Mouse (Mus musculus) heart, embryonic 10.5 days (tissue): ENCODE data around the gene Mob2. TPM values are rescaled to one million over a fixed set of nuclear protein-coding genes. Genes with fewer than 3 reads are reported as not detected.

Experiments
- DNase-seq: peaks from one replicate; pipeline ENCODE4 v3.0.0-alpha.2; 2017; ENCODE audit warnings: low spot score
- H3K27ac ChIP-seq: fragments of 300-500 bp; sonication (generic); 2 replicates; pipeline ENCODE4 v1.5.1; 2016; ENCODE audit warnings: mild to moderate bottlenecking
- H3K27me3 ChIP-seq: fragments of 300-500 bp; sonication (generic); 2 replicates; pipeline ENCODE4 v1.6.1; 2016; ENCODE audit warnings: mild to moderate bottlenecking; ENCODE audit not compliant: poor library complexity, insufficient read depth, severe bottlenecking
- H3K36me3 ChIP-seq: fragments of 300-500 bp; sonication (generic); 2 replicates; pipeline ENCODE4 v1.6.1; 2016; ENCODE audit warnings: mild to moderate bottlenecking, moderate library complexity
- H3K4me1 ChIP-seq: fragments of 300-500 bp; sonication (generic); 2 replicates; pipeline ENCODE4 v1.6.1; 2016; ENCODE audit warnings: mild to moderate bottlenecking
- H3K4me3 ChIP-seq: fragments of 300-500 bp; sonication (generic); 2 replicates; pipeline ENCODE4 v1.5.1; 2016; ENCODE audit warnings: mild to moderate bottlenecking, moderate library complexity
- H3K9me3 ChIP-seq: fragments of 300-500 bp; sonication (generic); 2 replicates; pipeline ENCODE4 v1.6.1; 2016; ENCODE audit warnings: mild to moderate bottlenecking, moderate library complexity
- WGBS: fragments of 180-500 bp; shearing (Covaris S2); methylation state at CpG from one replicate; pipeline ENCODE4 v1.1.7; 2016; 5-methylcytosine and 5-hydroxymethylcytosine counted together
- polyA plus RNA-seq: library from polyadenylated mRNA; unstranded; fragments of >200 nt; fragmentation: Nextera tagmentation; extraction: Ambion mirVana; gene quantifications from 2 replicates; pipeline ENCODE4 v1.2.1, GENCODE M21; 2016

Gene Mob2
- polyA plus RNA-seq, result 52.4 and 54.9 TPM in 2 replicates

- under 1% methylated on average over 49 of the region's 49 CpGs for WGBS
- no peaks in the 10 kb centered on the region for H3K9me3 ChIP-seq
- peaks cover 41% of the 10 kb centered on the region for H3K4me1 ChIP-seq
- 0 out of 2 replicates have a peak, but pooled peaks cover 4% of the 10 kb centered on the region for H3K36me3 ChIP-seq
- 0 out of 2 replicates have a peak, but pooled peaks cover 4% of the 10 kb centered on the region for H3K27me3 ChIP-seq
- H3K27ac ChIP-seq, result peak within 1 kb of the TSS; percentile 94
- peak; percentile 93 for DNase-seq
- peak within 1 kb of the TSS; percentile 96 for H3K4me3 ChIP-seq
These were observed at the start of gene Mob2 for GRCm38 (mm10) chr7:142060931-142061565. Mob2 (minus strand) TSS chr7:142061065.

GRCm38 (mm10) chr7:142104747-142105146, 43.9 kb upstream of the Mob2 start:
- Histone ChIP-seq H3K27ac (no peak overlapping the region), H3K36me3 (no peaks in the 10 kb centered on the region), H3K4me3 (no peak overlapping the region), H3K4me1 (no peaks in the 10 kb centered on the region), H3K9me3 (no peaks in the 10 kb centered on the region), H3K27me3 (peaks cover 5% of the 10 kb centered on the region; the same call in 1 of the 2 replicates)
- WGBS, result 52% methylated on average over 5 of the region's 5 CpGs
- no peak for DNase-seq

GRCm38 (mm10) chr7:142097776-142098175, 36.9 kb upstream of the Mob2 start:
- Histone ChIP-seq H3K27ac (no peak overlapping the region), H3K36me3 (no peaks in the 10 kb centered on the region), H3K4me1 (peaks cover 32% of the 10 kb centered on the region), H3K4me3 (no peak overlapping the region), H3K9me3 (no peaks in the 10 kb centered on the region), H3K27me3 (peaks cover 71% of the 10 kb centered on the region)
- WGBS, result 13% methylated on average over 9 of the region's 9 CpGs
- peak; percentile 93 for DNase-seq

DNA sequence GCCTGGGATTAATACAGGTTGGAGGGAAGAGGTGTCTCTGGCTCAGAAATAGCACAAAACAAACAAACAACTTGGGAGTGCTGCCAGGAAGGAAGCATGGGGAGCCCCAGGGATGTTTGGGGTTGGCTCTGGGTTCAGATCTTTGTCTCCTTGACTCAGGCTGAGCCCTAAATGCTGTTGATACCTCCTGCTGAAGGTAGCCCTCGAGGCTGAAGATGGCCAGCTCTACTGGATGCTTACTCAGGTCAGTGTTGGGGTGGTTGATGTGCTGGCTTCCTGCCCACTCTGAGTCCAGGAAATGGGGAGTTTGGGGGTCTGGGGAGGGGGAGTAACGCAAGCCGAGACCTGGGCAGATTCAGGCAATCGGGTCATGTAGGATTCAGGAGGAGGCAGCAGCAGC, 35.8 kb upstream of the Mob2 start:
- no peak for DNase-seq
- WGBS, result 64% methylated on average over 4 of the region's 4 CpGs
- H3K27me3 ChIP-seq, result peaks cover 82% of the 10 kb centered on the region
- H3K4me3 ChIP-seq, result no peak overlapping the region
- H3K4me1 ChIP-seq, result peaks cover 38% of the 10 kb centered on the region
- H3K9me3 ChIP-seq, result no peaks in the 10 kb centered on the region
- H3K36me3 ChIP-seq, result no peaks in the 10 kb centered on the region
- H3K27ac ChIP-seq, result no peak overlapping the region

GRCm38 (mm10) chr7:142095183-142095931, 34.5 kb upstream of the Mob2 start, which contains the start of gene Dusp8:
Dusp8 (minus strand) TSS chr7:142095843.
- peak within 1 kb of the TSS; percentile 92 for H3K27ac ChIP-seq
- no peaks in the 10 kb centered on the region for H3K9me3 ChIP-seq
- peak; percentile 95 for DNase-seq
- H3K27me3 ChIP-seq, result peaks cover 95% of the 10 kb centered on the region
- no peaks in the 10 kb centered on the region for H3K36me3 ChIP-seq
- peaks cover 51% of the 10 kb centered on the region for H3K4me1 ChIP-seq
- H3K4me3 ChIP-seq, result peak within 1 kb of the TSS; percentile 88
- WGBS, result under 1% methylated on average over 63 of the region's 63 CpGs

GRCm38 (mm10) chr7:142094301-142095143, 33.7 kb upstream of the Mob2 start:
- no peak for DNase-seq
- Histone ChIP-seq H3K4me1 (peaks cover 59% of the 10 kb centered on the region), H3K9me3 (no peaks in the 10 kb centered on the region), H3K27me3 (peaks cover 96% of the 10 kb centered on the region), H3K27ac (peak overlapping the region; percentile 92), H3K4me3 (peak overlapping the region; percentile 88), H3K36me3 (no peaks in the 10 kb centered on the region)
- 2% methylated on average over 89 of the region's 89 CpGs for WGBS

- H3K9me3 ChIP-seq, result no peaks in the 10 kb centered on the region
- no peak for DNase-seq
- no peaks in the 10 kb centered on the region for H3K36me3 ChIP-seq
- peaks cover 67% of the 10 kb centered on the region for H3K4me1 ChIP-seq
- peak overlapping the region; percentile 92 for H3K27ac ChIP-seq
- H3K4me3 ChIP-seq, result peak overlapping the region; percentile 88
- 32% methylated on average over 6 of the region's 6 CpGs for WGBS
- H3K27me3 ChIP-seq, result peaks cover 96% of the 10 kb centered on the region
These were observed 32.9 kb upstream of the Mob2 start for GRCm38 (mm10) chr7:142093696-142094240.

GRCm38 (mm10) chr7:142092991-142093390, 32.1 kb upstream of the Mob2 start:
- Histone ChIP-seq H3K27ac (no peak overlapping the region), H3K4me3 (peak overlapping the region; percentile 88), H3K4me1 (peaks cover 73% of the 10 kb centered on the region), H3K27me3 (peaks cover 96% of the 10 kb centered on the region), H3K36me3 (peaks cover 3% of the 10 kb centered on the region), H3K9me3 (no peaks in the 10 kb centered on the region)
- WGBS, result 52% methylated on average over 1 of the region's 1 CpGs
- DNase-seq, result no peak

DNA sequence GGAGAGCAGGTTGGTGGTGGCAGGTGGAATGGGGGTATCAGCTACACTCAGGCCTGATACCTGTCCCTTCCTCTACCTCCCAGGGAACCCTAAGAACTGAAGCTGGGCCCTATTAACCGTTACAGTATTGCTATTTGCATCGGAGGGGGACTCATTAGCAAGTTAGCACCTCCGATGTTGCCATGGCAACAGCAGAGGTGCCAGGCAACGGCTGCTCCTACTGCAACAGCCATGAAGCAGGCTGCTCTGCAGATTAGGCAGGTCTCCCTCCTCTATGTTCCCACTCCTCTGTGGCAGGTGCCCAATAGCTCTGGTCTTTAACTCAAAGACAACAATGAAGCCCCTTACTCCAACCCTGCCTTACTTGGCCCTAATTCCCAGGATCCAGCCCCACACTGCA, 31.0 kb upstream of the Mob2 start:
- no peak for DNase-seq
- no peak overlapping the region for H3K4me3 ChIP-seq

GRCm38 (mm10) chr7:142089648-142090447, 29.0 kb upstream of the Mob2 start:
- H3K9me3 ChIP-seq, result no peaks in the 10 kb centered on the region
- H3K27me3 ChIP-seq, result peaks cover 96% of the 10 kb centered on the region
- WGBS, result 61% methylated on average over 17 of the region's 17 CpGs
- peaks cover 13% of the 10 kb centered on the region for H3K36me3 ChIP-seq
- no peak overlapping the region for H3K4me3 ChIP-seq
- no peak for DNase-seq
- H3K27ac ChIP-seq, result peak overlapping the region; percentile 71; the same call in 1 of the 2 replicates
- H3K4me1 ChIP-seq, result peaks cover 63% of the 10 kb centered on the region

More for the DNA sequence above, 31.0 kb upstream of the Mob2 start:
- H3K4me1 ChIP-seq, result peaks cover 70% of the 10 kb centered on the region
- H3K9me3 ChIP-seq, result no peaks in the 10 kb centered on the region
- no peak overlapping the region for H3K27ac ChIP-seq
- H3K27me3 ChIP-seq, result peaks cover 96% of the 10 kb centered on the region
- peaks cover 13% of the 10 kb centered on the region for H3K36me3 ChIP-seq
- WGBS, result 11% methylated on average over 4 of the region's 4 CpGs

GRCm38 (mm10) chr7:142088886-142089285, 28.0 kb upstream of the Mob2 start:
- Histone ChIP-seq H3K4me1 (peaks cover 64% of the 10 kb centered on the region), H3K27ac (peak overlapping the region; percentile 71; the same call in 1 of the 2 replicates)

More at GRCm38 (mm10) chr7:142088886-142089285, 28.0 kb upstream of the Mob2 start:
- Histone ChIP-seq H3K9me3 (no peaks in the 10 kb centered on the region), H3K27me3 (peaks cover 96% of the 10 kb centered on the region), H3K4me3 (no peak overlapping the region), H3K36me3 (peaks cover 19% of the 10 kb centered on the region)
- 4% methylated on average over 5 of the region's 5 CpGs for WGBS
- DNase-seq, result no peak
